Mouse (Mus musculus): ENCODE data around the gene Cntnap2. TPM values are rescaled to one million over a fixed set of nuclear protein-coding genes. Genes with fewer than 3 reads are reported as not detected.
A peak's percentile ranks its signal among the peaks of the same experiment; 100 is the strongest.

Cntnap2 gene
- polyA plus RNA-seq, 1 experiment, result not detected

DNA sequence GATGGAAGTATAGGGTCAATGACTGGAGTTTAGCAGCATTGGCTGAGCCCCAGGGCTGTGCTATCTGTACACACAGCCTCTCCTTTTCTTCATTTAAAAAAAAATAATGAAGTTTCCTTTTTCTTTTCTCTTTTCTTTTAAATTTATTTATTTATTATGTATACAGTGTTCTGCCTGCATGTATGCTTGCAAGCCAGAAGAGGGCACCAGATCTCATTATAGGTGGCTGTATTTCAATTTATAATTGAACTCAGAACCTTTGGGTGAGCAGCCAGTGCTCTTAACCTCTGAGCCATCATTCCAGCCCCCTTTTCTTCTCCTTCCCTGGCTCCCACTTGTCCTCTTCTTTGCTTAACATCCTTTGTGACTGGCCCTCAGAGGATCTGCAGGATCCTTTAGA is 1807.2 kb downstream of the Cntnap2 start:
- H3K27ac ChIP-seq (ENCODE audit: insufficient read depth, low read depth, low read length), result no peak overlapping the region
- H3K4me1 ChIP-seq (ENCODE audit: control insufficient read depth, insufficient read depth, low read length), result no peaks in the 10 kb centered on the region
- TF ChIP-seq CTCF (IDR thresholded peaks at IDR 0.05; ENCODE audit: low read depth, low read length) (no peak), POLR2A (IDR thresholded peaks at IDR 0.05; ENCODE audit: borderline replicate concordance, low read depth, low read length) (no peak)
- no peak overlapping the region for H3K4me3 ChIP-seq (ENCODE audit: insufficient read depth, low read length)

DNA sequence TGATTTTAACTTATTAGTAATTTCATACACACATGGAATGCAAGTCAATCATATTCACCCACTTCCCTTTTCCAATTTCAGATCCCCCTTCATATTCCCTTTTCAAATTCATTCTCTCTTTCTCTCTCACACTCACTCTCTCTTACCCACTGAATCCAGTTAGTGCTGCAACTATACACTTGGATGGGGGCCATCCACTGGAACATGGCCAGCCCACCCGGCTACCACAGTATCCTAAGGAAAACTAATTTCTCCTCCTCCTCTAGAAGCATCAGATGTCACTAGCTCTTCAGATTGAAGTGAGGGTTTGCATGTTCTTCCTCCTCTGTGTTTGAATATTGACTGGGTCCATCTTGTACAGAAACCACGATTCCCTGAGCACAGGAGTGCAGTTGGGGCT is 1827.1 kb downstream of the Cntnap2 start:
- no peak overlapping the region for H3K27ac ChIP-seq (ENCODE audit: insufficient read depth, low read depth, low read length)
- no peak overlapping the region for H3K4me3 ChIP-seq (ENCODE audit: insufficient read depth, low read length)
- TF ChIP-seq POLR2A (IDR thresholded peaks at IDR 0.05; ENCODE audit: borderline replicate concordance, low read depth, low read length), result no peak
- TF ChIP-seq CTCF (IDR thresholded peaks at IDR 0.05; ENCODE audit: low read depth, low read length), result no peak
- H3K4me1 ChIP-seq (ENCODE audit: control insufficient read depth, insufficient read depth, low read length), result no peaks in the 10 kb centered on the region

DNA sequence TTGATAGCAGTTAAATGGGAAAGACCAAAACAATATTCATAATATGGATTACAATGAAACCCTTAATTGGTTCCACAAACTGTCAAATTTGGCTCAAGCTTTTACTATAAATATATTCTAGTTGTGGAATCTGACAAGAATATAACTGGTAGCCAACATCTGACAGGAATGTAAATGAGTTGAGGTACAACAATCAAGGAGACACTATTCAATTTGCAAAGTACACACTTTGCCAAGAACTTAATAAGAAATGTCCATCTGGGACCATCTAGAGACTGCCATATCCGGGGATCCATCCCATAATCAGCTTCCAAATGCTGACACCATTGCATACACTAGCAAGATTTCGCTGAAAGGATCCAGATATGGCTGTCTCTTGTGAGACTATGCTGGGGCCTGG is 1850.0 kb downstream of the Cntnap2 start:
- TF ChIP-seq POLR2A (IDR thresholded peaks at IDR 0.05; ENCODE audit: borderline replicate concordance, low read depth, low read length) (no peak), CTCF (IDR thresholded peaks at IDR 0.05; ENCODE audit: low read depth, low read length) (no peak)
- Histone ChIP-seq H3K4me3 (ENCODE audit: insufficient read depth, low read length) (no peak overlapping the region), H3K4me1 (ENCODE audit: control insufficient read depth, insufficient read depth, low read length) (no peaks in the 10 kb centered on the region), H3K27ac (ENCODE audit: insufficient read depth, low read depth, low read length) (no peak overlapping the region)

GRCm38 (mm10) chr6:46918701-46919274 is 1859.6 kb downstream of the Cntnap2 start:
- TF ChIP-seq CTCF (IDR thresholded peaks at IDR 0.05; ENCODE audit: low read depth, low read length) (no peak), POLR2A (IDR thresholded peaks at IDR 0.05; ENCODE audit: borderline replicate concordance, low read depth, low read length) (no peak)

DNA sequence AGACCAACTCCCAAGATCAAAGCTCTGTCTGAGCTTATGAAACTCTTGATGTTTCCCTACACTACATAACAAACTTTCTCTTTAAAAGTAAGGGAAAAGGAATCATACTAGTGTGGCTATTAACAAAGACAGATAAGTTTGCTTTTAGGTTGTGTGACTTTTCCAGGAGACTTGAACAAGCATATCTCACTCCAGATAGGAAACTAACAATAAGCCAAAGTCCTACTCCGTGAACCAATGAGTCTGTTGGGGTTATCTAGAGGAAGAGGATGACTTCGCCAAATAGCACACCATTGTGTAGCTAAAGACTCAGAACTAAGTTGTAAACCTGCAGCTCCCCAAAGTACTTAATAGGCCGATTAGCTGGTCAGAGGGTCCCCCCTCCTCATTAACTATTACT is 1860.8 kb downstream of the Cntnap2 start:
- no peak overlapping the region for H3K4me3 ChIP-seq (ENCODE audit: insufficient read depth, low read length)
- H3K27ac ChIP-seq (ENCODE audit: insufficient read depth, low read depth, low read length), result no peak overlapping the region
- no peaks in the 10 kb centered on the region for H3K4me1 ChIP-seq (ENCODE audit: control insufficient read depth, insufficient read depth, low read length)
- TF ChIP-seq CTCF (IDR thresholded peaks at IDR 0.05; ENCODE audit: low read depth, low read length) (no peak), POLR2A (IDR thresholded peaks at IDR 0.05; ENCODE audit: borderline replicate concordance, low read depth, low read length) (no peak)

More at GRCm38 (mm10) chr6:46918701-46919274, 1859.6 kb downstream of the Cntnap2 start:
- no peak overlapping the region for H3K4me3 ChIP-seq (ENCODE audit: insufficient read depth, low read length)
- no peak overlapping the region for H3K27ac ChIP-seq (ENCODE audit: insufficient read depth, low read depth, low read length)
- H3K4me1 ChIP-seq (ENCODE audit: control insufficient read depth, insufficient read depth, low read length), result no peaks in the 10 kb centered on the region

- Histone ChIP-seq H3K4me1 (ENCODE audit: control insufficient read depth, insufficient read depth, low read length) (no peaks in the 10 kb centered on the region), H3K27ac (ENCODE audit: insufficient read depth, low read depth, low read length) (no peak overlapping the region), H3K4me3 (ENCODE audit: insufficient read depth, low read length) (no peak overlapping the region)
- no peak for TF ChIP-seq POLR2A (IDR thresholded peaks at IDR 0.05; ENCODE audit: borderline replicate concordance, low read depth, low read length)
- no peak for TF ChIP-seq CTCF (IDR thresholded peaks at IDR 0.05; ENCODE audit: low read depth, low read length)
Observed at GRCm38 (mm10) chr6:46924709-46925108, 1865.6 kb downstream of the Cntnap2 start.

DNA sequence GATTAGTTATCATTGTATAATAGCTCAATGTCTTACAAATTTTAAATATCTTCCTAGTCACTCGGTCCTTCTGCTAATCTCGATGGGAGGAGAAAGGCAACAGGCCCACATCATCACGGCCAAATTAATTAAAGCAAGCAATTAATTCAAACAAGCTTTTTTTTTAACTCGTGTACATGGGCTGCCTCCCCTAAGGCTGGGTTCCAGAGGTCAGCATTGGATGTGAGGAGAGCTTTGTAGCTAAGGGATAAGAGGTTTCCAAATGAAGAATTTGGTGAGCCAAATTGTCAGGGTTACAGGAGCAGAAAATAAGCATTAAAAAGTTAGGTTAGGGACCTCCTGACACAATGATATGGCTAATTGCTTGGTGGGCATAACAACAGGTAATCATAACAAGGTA is 1886.5 kb downstream of the Cntnap2 start:
- H3K4me1 ChIP-seq (ENCODE audit: control insufficient read depth, insufficient read depth, low read length), result no peaks in the 10 kb centered on the region
- no peak overlapping the region for H3K27ac ChIP-seq (ENCODE audit: insufficient read depth, low read depth, low read length)
- no peak overlapping the region for H3K4me3 ChIP-seq (ENCODE audit: insufficient read depth, low read length)
- no peak for TF ChIP-seq POLR2A (IDR thresholded peaks at IDR 0.05; ENCODE audit: borderline replicate concordance, low read depth, low read length)
- no peak for TF ChIP-seq CTCF (IDR thresholded peaks at IDR 0.05; ENCODE audit: low read depth, low read length)

DNA sequence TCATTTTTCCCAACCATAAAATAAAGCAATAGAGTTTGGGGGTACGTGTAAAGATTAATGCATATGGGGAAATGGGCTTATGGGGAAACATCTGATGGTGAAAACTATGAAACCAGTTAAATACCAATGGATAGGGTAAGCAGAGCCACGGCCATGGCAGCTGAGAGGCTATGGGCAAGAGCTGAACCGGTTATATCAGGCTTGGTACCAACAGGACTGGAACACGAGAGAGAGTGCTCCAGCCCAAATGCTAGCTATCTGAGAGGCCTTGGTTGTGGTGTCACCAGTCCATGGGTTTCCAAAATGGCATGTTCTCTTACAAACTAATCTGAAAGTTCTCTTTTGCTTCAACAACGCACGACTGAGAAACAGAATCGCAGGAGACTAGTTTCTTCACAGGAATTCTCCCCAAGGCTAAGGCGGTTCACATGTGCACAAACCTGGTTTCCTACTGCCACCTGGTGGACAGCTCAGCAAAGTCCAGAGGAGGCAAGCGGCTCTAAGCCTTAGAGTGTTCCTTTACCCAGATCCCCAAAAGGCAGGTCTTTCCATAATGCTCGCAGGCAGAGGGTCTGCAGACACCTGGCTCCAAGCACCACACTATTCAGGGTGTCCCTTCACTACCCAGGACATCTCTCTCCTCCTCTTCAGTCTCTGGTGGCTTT is 1902.0 kb downstream of the Cntnap2 start:
- Histone ChIP-seq H3K4me1 (ENCODE audit: control insufficient read depth, insufficient read depth, low read length) (no peaks in the 10 kb centered on the region), H3K27ac (ENCODE audit: insufficient read depth, low read depth, low read length) (no peak overlapping the region), H3K4me3 (ENCODE audit: insufficient read depth, low read length) (no peak overlapping the region)
- TF ChIP-seq CTCF (IDR thresholded peaks at IDR 0.05; ENCODE audit: low read depth, low read length) (peak; percentile 36; the same call in 1 of the 2 replicates), POLR2A (IDR thresholded peaks at IDR 0.05; ENCODE audit: borderline replicate concordance, low read depth, low read length) (no peak)

GRCm38 (mm10) chr6:46963261-46963660 is 1904.1 kb downstream of the Cntnap2 start:
- no peak for TF ChIP-seq CTCF (IDR thresholded peaks at IDR 0.05; ENCODE audit: low read depth, low read length)
- TF ChIP-seq POLR2A (IDR thresholded peaks at IDR 0.05; ENCODE audit: borderline replicate concordance, low read depth, low read length), result no peak

DNA sequence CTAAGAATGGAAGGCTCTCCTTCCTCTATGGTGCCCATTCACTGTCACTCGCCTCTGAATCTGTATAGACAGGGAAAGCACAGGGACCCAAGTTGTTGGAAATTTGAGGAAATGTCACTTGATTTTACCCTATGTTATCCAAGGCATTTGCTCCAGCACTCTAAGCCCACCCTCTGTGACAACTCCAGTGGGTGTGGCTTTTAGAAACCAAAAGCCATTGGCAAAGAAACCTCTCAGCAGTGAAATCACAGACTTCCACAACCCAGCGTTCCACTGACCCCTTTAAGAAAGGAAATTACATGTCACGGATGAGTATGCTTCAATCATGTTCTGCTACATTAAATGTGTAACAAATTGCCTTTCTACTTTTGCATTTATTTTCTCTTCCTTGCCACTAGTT is 1904.5 kb downstream of the Cntnap2 start:
- Histone ChIP-seq H3K4me3 (ENCODE audit: insufficient read depth, low read length) (no peak overlapping the region), H3K4me1 (ENCODE audit: control insufficient read depth, insufficient read depth, low read length) (no peaks in the 10 kb centered on the region), H3K27ac (ENCODE audit: insufficient read depth, low read depth, low read length) (no peak overlapping the region)
- no peak for TF ChIP-seq POLR2A (IDR thresholded peaks at IDR 0.05; ENCODE audit: borderline replicate concordance, low read depth, low read length)
- TF ChIP-seq CTCF (IDR thresholded peaks at IDR 0.05; ENCODE audit: low read depth, low read length), result no peak

More at GRCm38 (mm10) chr6:46963261-46963660, 1904.1 kb downstream of the Cntnap2 start:
- Histone ChIP-seq H3K27ac (ENCODE audit: insufficient read depth, low read depth, low read length) (no peak overlapping the region), H3K4me3 (ENCODE audit: insufficient read depth, low read length) (no peak overlapping the region), H3K4me1 (ENCODE audit: control insufficient read depth, insufficient read depth, low read length) (no peaks in the 10 kb centered on the region)
